ENCODE assay signal across 8 mouse cellular contexts in genomic region chr11:69409378-69410044, GRCm38 (mm10). TPM values are rescaled to one million over a fixed set of nuclear protein-coding genes. Genes with fewer than 3 reads are reported as not detected.
DNase-seq lines count a peak whose midpoint lies in the region.

No protein-coding gene starts in this region.

- intact Hi-C loops in gastrocnemius, postnatal 14 days (cut with DNase I; ENCODE audit: low total_unique reads) = loop anchor here (10.0 kb wide), 1 partner anchor 105 kb away; no protein-coding TSS in a partner anchor
- intact Hi-C loops in left cerebral cortex, postnatal 4 days (cut with DNase I) = loop anchor here (5.0 kb wide), 1 partner anchor 103 kb away; no protein-coding TSS in a partner anchor

- peak; percentile 93 for DNase-seq in R1 (ENCODE audit: low read depth, low spot score)
- peak; percentile 80 to 88 for DNase-seq in cerebellum, postnatal 25 days
- DNase-seq in gastrocnemius, postnatal 14 days = peak; percentile 87
- DNase-seq in induced T-regulatory cell, adult 2 months (ENCODE audit: low read depth) = peak; percentile 96
- DNase-seq in left cerebral cortex, postnatal 4 days = peak; percentile 83
- peak; percentile 85 for DNase-seq in mesoderm, embryonic 11.5 days (ENCODE audit: low read depth, low spot score)
- DNase-seq in right cerebral cortex, postnatal 36 days (ENCODE audit: low spot score in 2 of 2) = peak; percentile 75
- DNase-seq in yolk sac, embryonic 10.5 days (ENCODE audit: low spot score) = peak; percentile 94

RNA-seq across cellular contexts. Expression of gene Kdm6b, which starts 4.0 kb away (rescaled TPM):
- 10 to 100 TPM; 30.3 to 31.4 TPM for total RNA-seq in gastrocnemius, postnatal 14 days (2021)
- total RNA-seq in left cerebral cortex, postnatal 4 days (2021) = 10 to 100 TPM; 77.2 to 85.8 TPM

RNA-seq across cellular contexts. Expression of gene Tmem88, which starts 11.5 kb away (rescaled TPM):
- 10 to 100 TPM; 12.8 to 15.2 TPM for total RNA-seq in gastrocnemius, postnatal 14 days (2021)
- 1 to 10 TPM; 3.1 to 4.2 TPM for total RNA-seq in left cerebral cortex, postnatal 4 days (2021)

RNA-seq across cellular contexts. Expression of gene Cyb5d1, which starts 14.1 kb away (rescaled TPM):
- total RNA-seq in gastrocnemius, postnatal 14 days (2021) = 10 to 100 TPM; 19.0 to 20.7 TPM
- 10 to 100 TPM; 36.3 to 41.1 TPM for total RNA-seq in left cerebral cortex, postnatal 4 days (2021)

RNA-seq across cellular contexts. Expression of gene Naa38, which starts 14.2 kb away (rescaled TPM):
- 10 to 100 TPM; 79.5 to 87.9 TPM for total RNA-seq in gastrocnemius, postnatal 14 days (2021)
- 10 to 100 TPM; 60.2 to 63.9 TPM for total RNA-seq in left cerebral cortex, postnatal 4 days (2021)

RNA-seq across cellular contexts. Expression of gene Chd3, which starts 40.3 kb away (rescaled TPM):
- total RNA-seq in gastrocnemius, postnatal 14 days (2021) = 10 to 100 TPM; 25.5 to 28.7 TPM
- total RNA-seq in left cerebral cortex, postnatal 4 days (2021) = 100 to 1,000 TPM; 552 to 572 TPM

Comparison
In these comparisons a context has a peak if more than half of its experiments do, and no peak if none do; other contexts are left out.
1. Peak in every context shown above with its lines: DNase-seq.